Mouse (Mus musculus): Measurements from ENCODE around the gene Mknk2. TPM values are rescaled to one million over a fixed set of nuclear protein-coding genes. Genes with fewer than 3 reads are reported as not detected.

Gene Mknk2
- polyA plus RNA-seq, 1 experiment from 2014 or later = 56.2 TPM

DNA sequence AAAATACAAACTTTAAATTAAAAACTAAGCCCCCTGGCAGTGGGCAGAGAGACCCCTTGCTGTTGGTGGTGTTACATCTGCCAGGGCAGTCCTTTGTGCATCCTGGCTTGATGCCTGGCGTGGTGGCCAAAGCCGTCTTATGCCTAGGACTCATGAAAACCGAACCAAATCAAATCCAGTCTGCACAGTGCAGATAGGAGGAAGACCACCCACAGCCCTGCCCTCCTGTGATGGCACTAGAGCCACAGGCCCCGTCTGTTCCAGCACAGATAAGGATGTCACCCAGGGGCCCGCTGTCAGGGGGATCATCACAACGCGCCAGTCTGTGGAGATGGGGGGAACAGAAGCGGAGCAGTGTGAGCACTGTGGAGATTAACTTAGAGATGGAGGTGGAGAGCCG is 19.9 kb upstream of the Mknk2 start:
- H3K4me2 ChIP-seq = no peak overlapping the region
- H3K4me1 ChIP-seq (replicated peaks) = peaks cover 41% of the 10 kb centered on the region
- H3K4me3 ChIP-seq = no peak overlapping the region
- 87% methylated on average over 9 of the region's 9 CpGs for WGBS
- H3K36me3 ChIP-seq = peaks cover 28% of the 10 kb centered on the region
- peak overlapping the region; percentile 55 for H3K9ac ChIP-seq
- H3K9me3 ChIP-seq = no peaks in the 10 kb centered on the region
- H3K27me3 ChIP-seq = no peaks in the 10 kb centered on the region
- ATAC-seq (ENCODE audit: low FRiP score) = no peak
- no peak overlapping the region for H3K27ac ChIP-seq

DNA sequence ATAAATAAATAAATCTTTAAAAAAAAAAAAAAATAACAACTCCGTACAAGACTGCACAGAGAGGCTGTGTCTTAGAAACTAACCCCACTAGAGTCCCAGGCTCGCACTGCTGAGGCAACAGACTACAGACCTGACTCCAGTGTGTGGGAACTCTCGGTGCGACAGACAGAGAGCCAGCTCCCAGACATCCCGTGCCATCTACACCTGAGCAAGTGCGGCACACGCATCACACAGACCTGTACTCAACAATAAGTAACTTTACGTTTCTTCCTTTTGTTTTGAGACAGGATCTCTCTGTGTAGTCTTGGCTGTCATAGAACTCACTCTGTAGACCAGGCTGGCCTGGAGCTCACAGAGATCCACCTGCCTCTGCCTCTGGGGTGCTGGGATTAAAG is 19.5 kb upstream of the Mknk2 start:
- peaks cover 36% of the 10 kb centered on the region for H3K4me1 ChIP-seq (replicated peaks)
- no peaks in the 10 kb centered on the region for H3K27me3 ChIP-seq
- H3K9me3 ChIP-seq = no peaks in the 10 kb centered on the region
- H3K27ac ChIP-seq = no peak overlapping the region
- no peak overlapping the region for H3K4me3 ChIP-seq
- 95% methylated on average over 8 of the region's 8 CpGs for WGBS
- no peak for ATAC-seq (ENCODE audit: low FRiP score)
- peaks cover 28% of the 10 kb centered on the region for H3K36me3 ChIP-seq
- no peak overlapping the region for H3K4me2 ChIP-seq
- peak overlapping the region; percentile 55; the same call in 1 of the 2 replicates for H3K9ac ChIP-seq

DNA sequence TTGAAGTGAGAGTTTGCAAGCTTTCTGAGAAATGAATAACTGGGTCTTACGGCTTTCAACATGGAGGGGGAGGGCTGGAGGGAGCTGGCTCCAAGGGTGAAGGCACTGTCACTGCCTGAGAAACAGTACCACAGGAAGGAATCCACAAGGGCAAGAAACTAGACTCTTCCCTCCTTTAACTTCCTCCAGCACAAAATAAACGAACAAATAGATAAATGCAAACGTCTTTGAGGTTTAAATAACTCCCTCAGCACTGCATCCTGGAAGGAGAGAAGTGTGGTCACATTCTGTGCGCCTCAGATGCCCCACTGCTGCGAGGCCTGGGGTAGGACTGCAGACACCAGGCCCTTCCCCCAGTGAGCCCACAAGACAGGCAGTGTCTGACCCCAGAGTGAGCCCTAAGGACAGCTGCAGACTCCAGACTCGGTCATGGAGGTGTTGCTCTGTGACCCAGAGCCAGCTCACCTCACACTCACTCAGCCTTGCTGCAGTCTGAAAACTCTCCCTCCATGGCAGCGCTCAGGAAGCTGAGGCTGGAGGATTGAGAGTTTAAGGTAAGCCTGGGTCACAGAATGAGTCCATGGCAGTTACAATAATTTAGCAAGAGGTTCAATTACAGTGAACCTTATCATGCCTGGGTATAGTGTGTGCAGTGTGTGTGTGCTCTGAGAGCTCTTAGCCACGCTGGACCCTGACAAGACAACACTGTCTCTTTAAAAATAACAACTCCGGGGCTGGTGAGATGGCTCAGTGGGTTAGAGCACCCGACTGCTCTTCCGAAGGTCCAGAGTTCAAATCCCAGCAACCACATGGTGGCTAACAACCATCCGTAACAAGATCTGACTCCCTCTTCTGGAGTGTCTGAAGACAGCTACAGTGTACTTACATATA is 18.8 kb upstream of the Mknk2 start:
- peaks cover 33% of the 10 kb centered on the region for H3K36me3 ChIP-seq
- no peak overlapping the region for H3K4me2 ChIP-seq
- no peak for ATAC-seq (ENCODE audit: low FRiP score)
- peak overlapping the region; percentile 43; the same call in 1 of the 2 replicates for H3K9ac ChIP-seq
- WGBS = 77% methylated on average over 12 of the region's 12 CpGs
- no peak overlapping the region; the same call in 1 of the 2 replicates for H3K27ac ChIP-seq
- no peaks in the 10 kb centered on the region for H3K9me3 ChIP-seq
- H3K4me3 ChIP-seq = no peak overlapping the region
- no peaks in the 10 kb centered on the region for H3K27me3 ChIP-seq
- H3K4me1 ChIP-seq (replicated peaks) = peaks cover 36% of the 10 kb centered on the region

- no peak overlapping the region for H3K4me3 ChIP-seq
- no peak overlapping the region for H3K4me2 ChIP-seq
- H3K9ac ChIP-seq = no peak overlapping the region
- H3K27me3 ChIP-seq = no peaks in the 10 kb centered on the region
- no peaks in the 10 kb centered on the region for H3K9me3 ChIP-seq
- no peak overlapping the region for H3K27ac ChIP-seq
- no peak for ATAC-seq (ENCODE audit: low FRiP score)
- WGBS = 76% methylated on average over 10 of the region's 10 CpGs
- H3K36me3 ChIP-seq = peaks cover 41% of the 10 kb centered on the region
- peaks cover 32% of the 10 kb centered on the region for H3K4me1 ChIP-seq (replicated peaks)
These were observed 18.0 kb upstream of the Mknk2 start for GRCm38 (mm10) chr10:80695801-80696501.

DNA sequence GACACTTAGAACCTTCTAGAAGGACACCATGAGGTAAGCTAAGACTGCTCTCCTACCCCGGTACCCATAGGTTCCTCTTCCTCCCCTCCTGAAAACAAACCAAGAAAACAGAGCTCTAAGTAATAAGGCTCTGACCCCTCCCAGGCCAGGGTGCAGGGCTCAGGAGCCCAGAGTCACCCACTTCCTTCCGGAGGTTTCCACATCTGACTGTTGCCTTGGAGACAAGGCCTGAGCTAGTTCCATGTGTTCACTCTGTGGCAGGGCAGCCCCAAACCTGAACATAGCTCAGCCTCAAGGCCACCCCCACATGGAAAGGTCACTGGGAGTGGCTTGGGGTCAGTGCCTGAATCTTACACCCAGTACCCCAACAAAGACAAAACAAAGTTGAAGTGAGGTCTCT is 17.3 kb upstream of the Mknk2 start:
- no peak for ATAC-seq (ENCODE audit: low FRiP score)
- H3K27me3 ChIP-seq = no peaks in the 10 kb centered on the region
- no peak overlapping the region for H3K4me3 ChIP-seq
- H3K27ac ChIP-seq = no peak overlapping the region
- H3K4me1 ChIP-seq (replicated peaks) = peaks cover 25% of the 10 kb centered on the region
- H3K9ac ChIP-seq = no peak overlapping the region
- 97% methylated on average over 2 of the region's 2 CpGs for WGBS
- H3K36me3 ChIP-seq = peaks cover 49% of the 10 kb centered on the region
- H3K9me3 ChIP-seq = no peaks in the 10 kb centered on the region
- H3K4me2 ChIP-seq = no peak overlapping the region

DNA sequence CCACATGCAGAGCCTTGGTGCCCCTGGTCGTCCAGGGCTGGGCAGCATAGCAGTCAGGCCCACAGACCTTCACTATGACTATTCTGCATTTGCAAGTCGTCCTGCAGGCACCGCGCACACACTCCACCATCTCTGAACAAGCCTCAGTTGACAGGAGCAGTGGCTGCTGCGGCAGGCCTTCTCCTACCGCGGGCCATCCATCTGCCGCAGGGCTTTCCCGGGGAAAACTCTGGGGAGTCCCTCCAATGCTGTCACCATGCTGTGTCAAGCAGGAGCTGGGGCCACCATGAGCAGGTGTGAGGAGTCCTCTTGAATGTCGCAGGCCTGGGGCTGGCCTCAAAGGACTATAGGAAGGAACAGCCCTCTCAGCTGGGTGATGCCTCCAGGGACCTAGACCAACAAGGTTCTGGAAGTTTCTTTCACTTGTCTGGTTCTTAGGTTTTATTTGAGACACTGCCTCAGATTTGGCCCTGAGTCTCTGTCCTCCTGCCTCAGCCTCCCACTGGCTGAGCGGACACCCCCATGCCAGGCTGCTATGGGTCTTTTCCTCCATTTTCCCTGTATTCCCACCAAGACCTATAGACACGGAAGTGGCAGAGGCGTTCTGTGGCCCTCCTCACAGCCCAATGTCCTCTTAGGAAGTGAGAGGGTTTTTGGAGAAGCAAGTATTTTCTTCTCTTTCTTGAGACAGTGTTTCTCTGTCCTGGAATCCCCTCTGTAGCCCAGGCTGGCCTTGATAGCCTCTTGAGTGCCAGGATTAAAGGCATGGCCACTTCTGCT is 16.4 kb upstream of the Mknk2 start:
- H3K36me3 ChIP-seq = peaks cover 57% of the 10 kb centered on the region
- H3K4me2 ChIP-seq = no peak overlapping the region
- H3K4me3 ChIP-seq = no peak overlapping the region
- H3K9me3 ChIP-seq = no peaks in the 10 kb centered on the region
- WGBS = 90% methylated on average over 13 of the region's 13 CpGs
- H3K27ac ChIP-seq = no peak overlapping the region
- no peaks in the 10 kb centered on the region for H3K27me3 ChIP-seq
- no peak for ATAC-seq (ENCODE audit: low FRiP score)
- H3K9ac ChIP-seq = no peak overlapping the region; the same call in 1 of the 2 replicates
- H3K4me1 ChIP-seq (replicated peaks) = peaks cover 19% of the 10 kb centered on the region; the same call in 1 of the 2 replicates

GRCm38 (mm10) chr10:80693401-80694045 is 15.6 kb upstream of the Mknk2 start:
- Histone ChIP-seq H3K9ac (no peak overlapping the region), H3K27ac (no peak overlapping the region), H3K4me3 (no peak overlapping the region), H3K27me3 (no peaks in the 10 kb centered on the region), H3K36me3 (peaks cover 64% of the 10 kb centered on the region), H3K4me2 (no peak overlapping the region), H3K4me1 (replicated peaks) (peaks cover 19% of the 10 kb centered on the region; the same call in 1 of the 2 replicates), H3K9me3 (no peaks in the 10 kb centered on the region)
- ATAC-seq (ENCODE audit: low FRiP score) = no peak
- WGBS = 90% methylated on average over 12 of the region's 12 CpGs

DNA sequence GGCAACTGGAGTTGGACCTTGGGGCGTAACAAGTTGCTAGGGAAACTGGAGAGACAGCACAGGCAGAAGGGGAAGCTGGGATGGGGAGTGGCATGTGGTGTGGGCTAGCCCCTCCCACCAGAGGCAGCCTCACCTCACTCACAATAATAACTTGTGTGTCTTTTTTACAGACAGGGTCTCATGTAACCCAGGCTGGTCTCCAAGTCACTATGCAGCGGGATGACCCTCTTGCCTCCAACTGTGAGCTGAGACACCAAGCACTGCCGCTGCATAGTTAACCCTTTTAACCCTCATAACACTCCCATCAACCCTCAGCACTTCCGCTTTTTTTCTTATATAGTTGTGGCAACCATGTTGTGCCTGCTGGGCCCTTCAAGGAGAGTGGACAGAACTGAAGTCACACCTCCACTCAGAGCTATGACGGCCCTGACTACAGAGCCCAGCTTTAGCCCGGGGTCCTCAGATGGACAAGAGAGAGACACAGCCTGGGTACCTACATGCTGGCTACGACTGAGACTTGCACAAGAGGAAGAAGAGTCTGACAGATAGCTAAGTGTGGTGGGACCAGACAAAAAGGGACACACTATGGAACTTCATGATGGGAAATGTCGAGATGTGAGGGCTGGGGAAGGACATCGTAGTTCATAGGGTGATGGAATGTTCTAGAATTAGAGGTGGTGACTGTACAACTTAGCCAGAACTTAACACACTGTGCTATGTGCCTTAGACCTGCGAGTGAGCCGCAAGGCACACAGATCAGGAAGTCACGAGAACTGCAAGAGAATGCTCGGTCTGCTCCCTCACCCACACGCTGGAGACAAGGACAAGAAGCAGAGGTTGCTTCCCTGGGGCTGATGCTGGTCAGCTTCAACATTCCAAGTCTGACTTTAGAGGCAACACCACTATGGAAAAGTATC is 14.6 kb upstream of the Mknk2 start:
- ATAC-seq (ENCODE audit: low FRiP score) = no peak
- Histone ChIP-seq H3K4me2 (no peak overlapping the region), H3K9me3 (no peaks in the 10 kb centered on the region), H3K4me1 (replicated peaks) (peaks cover 12% of the 10 kb centered on the region; the same call in 1 of the 2 replicates), H3K27me3 (no peaks in the 10 kb centered on the region), H3K4me3 (no peak overlapping the region), H3K27ac (no peak overlapping the region), H3K9ac (peak overlapping the region; percentile 24; the same call in 1 of the 2 replicates), H3K36me3 (peaks cover 66% of the 10 kb centered on the region)
- 80% methylated on average over 14 of the region's 14 CpGs for WGBS

- Histone ChIP-seq H3K4me3 (no peak overlapping the region), H3K27ac (no peak overlapping the region), H3K4me1 (replicated peaks) (no peaks in the 10 kb centered on the region), H3K9ac (no peak overlapping the region), H3K4me2 (no peak overlapping the region), H3K27me3 (no peaks in the 10 kb centered on the region), H3K9me3 (no peaks in the 10 kb centered on the region), H3K36me3 (peaks cover 90% of the 10 kb centered on the region)
- WGBS = 42% methylated on average over 5 of the region's 5 CpGs
- ATAC-seq (ENCODE audit: low FRiP score) = no peak
These were observed 9.9 kb upstream of the Mknk2 start for GRCm38 (mm10) chr10:80687850-80688249.

DNA sequence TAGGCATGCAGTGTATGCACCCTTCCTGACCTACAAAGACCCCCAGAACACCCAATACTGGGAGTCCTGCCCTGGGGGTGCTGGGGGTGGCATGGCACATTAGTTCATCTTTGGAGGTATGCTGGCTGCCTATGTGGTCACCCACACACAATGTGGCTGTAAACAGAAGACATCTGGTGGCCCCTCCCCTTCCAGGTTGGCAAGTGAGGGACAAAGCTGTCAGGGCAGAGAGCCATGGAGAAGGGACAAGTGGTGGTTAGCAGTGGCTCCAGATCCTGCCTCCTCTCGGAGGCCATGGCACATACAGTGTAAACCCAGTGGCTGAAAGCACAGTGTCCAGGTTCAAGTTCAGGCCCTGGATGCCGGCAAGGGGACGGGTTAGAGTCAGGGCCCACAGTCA is 8.7 kb upstream of the Mknk2 start:
- Histone ChIP-seq H3K27me3 (no peaks in the 10 kb centered on the region), H3K4me1 (replicated peaks) (no peaks in the 10 kb centered on the region), H3K36me3 (peaks cover 85% of the 10 kb centered on the region), H3K4me3 (no peak overlapping the region), H3K4me2 (no peak overlapping the region), H3K27ac (no peak overlapping the region), H3K9ac (no peak overlapping the region), H3K9me3 (no peaks in the 10 kb centered on the region)
- ATAC-seq (ENCODE audit: low FRiP score) = no peak
- WGBS = 98% methylated on average over 3 of the region's 3 CpGs

DNA sequence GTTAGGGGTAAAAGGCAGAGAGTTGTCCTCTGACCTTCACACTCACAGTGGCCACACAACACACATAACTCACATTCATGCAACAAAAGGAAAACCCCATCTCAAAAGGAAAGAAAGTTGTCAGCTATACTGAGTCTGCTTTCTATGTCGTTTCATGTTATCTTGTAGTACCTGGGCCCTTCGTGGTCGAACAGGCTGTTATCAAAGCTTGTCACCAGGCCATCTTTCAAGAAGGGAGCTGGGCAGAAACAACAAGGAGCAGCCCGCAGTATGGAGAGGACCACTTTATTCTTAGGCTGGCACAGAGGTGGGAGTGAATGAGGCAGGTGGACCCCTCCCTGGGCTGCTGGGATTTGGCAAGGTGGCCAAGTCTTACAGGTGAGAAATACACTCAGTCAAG is 7.1 kb upstream of the Mknk2 start:
- H3K27me3 ChIP-seq = no peaks in the 10 kb centered on the region
- no peak overlapping the region for H3K4me2 ChIP-seq
- H3K9me3 ChIP-seq = no peaks in the 10 kb centered on the region
- no peak overlapping the region for H3K9ac ChIP-seq
- WGBS = 91% methylated on average over 4 of the region's 4 CpGs
- H3K27ac ChIP-seq = no peak overlapping the region
- H3K4me3 ChIP-seq = no peak overlapping the region
- H3K36me3 ChIP-seq = peaks cover 69% of the 10 kb centered on the region
- H3K4me1 ChIP-seq (replicated peaks) = peaks cover under 1% of the 10 kb centered on the region; the same call in 1 of the 2 replicates
- ATAC-seq (ENCODE audit: low FRiP score) = no peak

All from hindbrain, embryonic 13.5 days (tissue).